Mouse (Mus musculus): ENCODE data around the gene C1qtnf3.

GRCm38 (mm10) chr15:10927325-10927724, 24.8 kb upstream of the C1qtnf3 start:
- TF ChIP-seq POLR2A (IDR thresholded peaks at IDR 0.05; ENCODE audit: low read depth, low read length) = no peak
- TF ChIP-seq CTCF (conservative IDR thresholded peaks at IDR 0.05; ENCODE audit: insufficient read depth, insufficient read length, low read depth, low read length) = no peak

Measured in kidney, adult 2 months (tissue).